Mouse (Mus musculus) ES-E14 (cell line): ENCODE measurements around the gene Wdr60. TPM values are rescaled to one million over a fixed set of nuclear protein-coding genes. Genes with fewer than 3 reads are reported as not detected.
"Not testable (repeated sequence)": the region's sequence is repeated elsewhere in the genome, so short reads cannot be mapped to it uniquely, and the experiment has no call there.

Experiments
- DNase-seq: peaks from one replicate; pipeline ENCODE4 v3.0.0-alpha.2; 2013; ENCODE audit warnings: low read depth, low spot score
- H3K27ac ChIP-seq: 2 replicates; pipeline ENCODE4 v1.5.1; 2012; ENCODE audit warnings: low read depth, mild to moderate bottlenecking, low read length, moderate library complexity, mixed read lengths; ENCODE audit not compliant: poor library complexity, insufficient read depth, severe bottlenecking
- H3K36me3 ChIP-seq: 2 replicates; pipeline ENCODE4 v1.6.1; 2012; ENCODE audit warnings: mild to moderate bottlenecking, low read length, moderate library complexity, mixed read lengths; ENCODE audit not compliant: control insufficient read depth, poor library complexity, insufficient read depth, severe bottlenecking
- H3K4me1 ChIP-seq, 2 experiments: fragments of 150-350 bp in 1 of 2; sonication (generic) in 1 of 2; 2 replicates each; pipeline ENCODE4 v1.6.1; 2012; ENCODE audit warnings: low read length in 2 of 2, mild to moderate bottlenecking in 1 of 2, mixed read lengths in 1 of 2; ENCODE audit not compliant: control insufficient read depth in 2 of 2, insufficient read depth in 2 of 2, poor library complexity in 1 of 2
- H3K4me3 ChIP-seq, 2 experiments: fragments of 150-350 bp in 1 of 2; sonication (generic) in 1 of 2; 2 replicates each; pipeline ENCODE4 v1.5.1; 2012; ENCODE audit warnings: low read length in 2 of 2, low read depth in 1 of 2, mild to moderate bottlenecking in 1 of 2, mixed read lengths in 1 of 2; ENCODE audit not compliant: insufficient read depth in 1 of 2, poor library complexity in 1 of 2, severe bottlenecking in 1 of 2
- H3K9ac ChIP-seq: 2 replicates; pipeline ENCODE4 v1.6.1; 2012; ENCODE audit warnings: low read depth, mild to moderate bottlenecking, low read length, mixed read lengths; ENCODE audit not compliant: poor library complexity, insufficient read depth, severe bottlenecking
- H3K9me3 ChIP-seq: fragments of 150-350 bp; sonication (generic); 2 replicates; pipeline ENCODE4 v1.6.1; 2012; ENCODE audit warnings: low read depth, mild to moderate bottlenecking, low read length; ENCODE audit not compliant: control insufficient read depth, insufficient read depth
- CHD2 ChIP-seq: IDR thresholded peaks from 2 replicates; pipeline ENCODE4 v1.6.1; 2014; ENCODE audit warnings: mild to moderate bottlenecking, low read depth, low read length, inconsistent platforms
- HCFC1 ChIP-seq: IDR thresholded peaks from 2 replicates; pipeline ENCODE4 v1.6.1; 2012; ENCODE audit warnings: low read length, inconsistent platforms, borderline replicate concordance; ENCODE audit not compliant: insufficient read depth
- MAFK ChIP-seq: IDR thresholded peaks from 2 replicates; pipeline ENCODE4 v1.6.1; 2014; ENCODE audit warnings: mild to moderate bottlenecking, low read depth, low read length, inconsistent platforms; ENCODE audit not compliant: insufficient read depth
- ZC3H11A ChIP-seq: IDR thresholded peaks from 2 replicates; pipeline ENCODE4 v1.6.1; 2012; ENCODE audit warnings: low read depth, mild to moderate bottlenecking, inconsistent platforms, low read length, borderline replicate concordance
- ZNF384 ChIP-seq: IDR thresholded peaks from 2 replicates; pipeline ENCODE4 v1.6.1; 2012; ENCODE audit warnings: low read depth, low read length, inconsistent platforms
- in situ Hi-C, 2 experiments: fragments of 600-800 bp; cut with MboI; formaldehyde crosslinking; loops; one replicate each; pipeline ENCODE4 v1.15.1; 2025; ENCODE audit warnings: low sequenced_read_pairs in 2 of 2, inconsistent platforms in 1 of 2; ENCODE audit not compliant: unreplicated experiment in 2 of 2
- total RNA-seq: library from RNA; depleted of rRNA; stranded (reverse); fragments of 300-350 nt; gene quantifications from 2 replicates; pipeline ENCODE4 v1.2.3, GENCODE M21; 2012

Wdr60 gene
- total RNA-seq, 1 experiment = 5.6 TPM

DNA sequence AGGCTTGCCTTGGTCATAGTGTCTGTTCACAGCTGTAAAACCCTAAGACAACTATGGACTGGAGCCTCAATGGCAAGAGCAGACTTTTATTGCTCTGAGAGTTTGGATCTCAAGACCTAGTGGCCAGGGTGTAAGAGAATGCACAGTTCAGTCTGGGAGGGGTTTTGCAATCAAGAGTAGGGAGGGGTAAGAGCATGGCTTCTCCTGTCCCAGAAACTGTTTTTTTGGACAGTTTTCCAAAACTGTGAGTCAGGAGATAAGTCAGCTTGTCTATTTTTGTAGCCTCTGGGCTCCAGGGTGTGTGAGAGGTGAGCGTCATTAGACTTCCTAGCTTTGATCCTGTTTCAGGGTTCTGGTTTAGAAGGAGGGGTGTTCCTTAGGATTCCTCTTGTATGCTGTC lies 15.7 kb upstream of the Wdr60 start:
- Histone ChIP-seq H3K9ac (no peak overlapping the region), H3K9me3 (no peaks in the 10 kb centered on the region), H3K4me3 (no peak overlapping the region), H3K36me3 (no peaks in the 10 kb centered on the region), H3K27ac (no peak overlapping the region), H3K4me1 (no peaks in the 10 kb centered on the region; a peak in 1 of 4 replicates)
- in situ Hi-C loops = no loop called here
- DNase-seq = no peak
- TF ChIP-seq ZNF384 (no peak), ZC3H11A (no peak), MAFK (no peak), CHD2 (no peak), HCFC1 (no peak)

DNA sequence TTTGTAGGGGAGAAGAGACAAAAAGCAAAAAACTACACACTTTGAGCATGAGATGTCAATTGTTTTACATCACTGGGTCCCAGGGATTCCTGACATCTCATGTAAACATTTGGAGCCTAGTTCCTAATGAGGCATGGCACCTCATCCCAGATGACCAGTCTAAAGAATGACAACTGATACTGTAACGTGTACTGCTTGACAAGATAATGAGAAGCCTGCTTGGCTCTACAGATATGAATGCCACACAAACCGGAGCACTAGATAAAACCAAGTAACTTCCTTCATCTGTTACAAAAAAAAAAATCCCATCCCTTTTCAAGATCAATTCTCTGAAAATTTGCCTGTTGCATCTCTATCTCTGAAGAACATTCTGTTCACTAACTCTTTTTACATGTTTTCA lies 14.1 kb upstream of the Wdr60 start:
- Histone ChIP-seq H3K9me3 (no peaks in the 10 kb centered on the region), H3K27ac (no peak overlapping the region), H3K4me3 (no peak overlapping the region), H3K9ac (no peak overlapping the region), H3K36me3 (no peaks in the 10 kb centered on the region), H3K4me1 (no peaks in the 10 kb centered on the region; a peak in 1 of 4 replicates)
- TF ChIP-seq HCFC1 = no peak
- in situ Hi-C loops = no loop called here
- no peak for DNase-seq

DNA sequence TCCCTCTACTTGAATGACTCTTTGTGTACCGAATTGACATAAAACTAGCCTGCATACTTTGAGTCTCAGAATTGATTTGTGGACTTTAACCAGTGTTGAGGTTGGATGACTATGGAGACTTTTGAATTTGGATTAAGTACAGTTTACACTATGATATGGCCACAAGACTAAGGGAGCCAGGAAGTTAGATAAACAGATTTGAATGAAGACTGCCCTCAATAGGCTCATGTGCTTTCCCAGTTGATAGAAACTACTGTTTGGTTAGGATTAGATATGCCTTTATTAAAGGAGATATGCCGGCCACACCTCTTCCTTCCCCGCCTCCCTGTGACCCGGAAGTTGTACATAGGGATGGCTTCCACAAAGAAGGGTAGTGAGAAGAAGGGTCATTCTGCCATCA lies 12.8 kb upstream of the Wdr60 start:
- Histone ChIP-seq H3K9ac (no peak overlapping the region), H3K9me3 (no peaks in the 10 kb centered on the region), H3K27ac (no peak overlapping the region), H3K4me1 (no peaks in the 10 kb centered on the region; a peak in 1 of 4 replicates), H3K4me3 (no peak overlapping the region), H3K36me3 (no peaks in the 10 kb centered on the region)
- DNase-seq = no peak
- no peak for TF ChIP-seq ZNF384
- TF ChIP-seq MAFK = no peak
- no peak for TF ChIP-seq HCFC1
- TF ChIP-seq CHD2 = no peak
- TF ChIP-seq ZC3H11A = no peak
- in situ Hi-C loops = no loop called here

DNA sequence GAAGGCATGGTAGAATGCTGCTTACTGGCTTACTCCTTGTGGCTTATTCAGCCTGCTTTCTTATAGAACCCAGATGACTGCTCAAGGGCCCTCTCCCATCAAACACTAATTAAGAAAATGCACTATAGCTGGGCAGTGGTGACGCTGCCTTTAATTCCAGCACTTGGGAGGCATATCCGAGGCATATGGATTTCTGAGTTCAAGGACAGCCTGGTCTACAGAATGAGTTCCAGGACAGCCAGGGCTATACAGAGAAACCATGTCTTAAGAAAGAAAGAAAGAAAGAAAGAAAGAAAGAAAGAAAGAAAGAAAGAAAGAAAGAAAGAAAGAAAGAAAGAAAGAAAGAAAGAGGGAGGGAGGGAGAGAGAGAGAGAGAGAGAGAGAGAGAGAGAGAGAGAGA lies 12.3 kb upstream of the Wdr60 start, which contains the start of gene Gm11027:
Gene Gm11027 (plus strand): TSS at position 301 of the 400 bp plus-strand sequence.
- in situ Hi-C loops, H3K36me3 ChIP-seq, H3K9ac ChIP-seq, H3K4me3 ChIP-seq, H3K27ac ChIP-seq, H3K9me3 ChIP-seq, H3K4me1 ChIP-seq, DNase-seq: not testable (repeated sequence)

DNA sequence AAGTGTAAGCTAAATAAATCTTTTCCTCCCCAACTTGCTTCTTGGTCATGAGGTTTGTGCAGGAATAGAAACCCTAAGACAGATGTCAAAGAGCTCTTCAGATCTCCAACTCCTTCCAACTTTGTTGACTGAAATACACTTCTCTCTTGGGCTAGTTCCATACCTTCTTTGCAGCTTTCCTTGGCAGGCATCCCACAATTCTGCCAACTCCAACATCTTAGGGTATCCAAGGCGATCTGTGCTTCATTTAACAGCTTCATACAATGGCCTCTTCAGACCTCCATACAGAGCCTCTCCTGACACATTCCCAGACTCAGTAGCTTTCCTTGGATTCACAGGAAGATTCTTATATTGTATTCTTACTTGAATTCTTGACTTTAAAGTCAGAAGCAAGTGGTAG lies 10.9 kb upstream of the Wdr60 start:
- no peak for DNase-seq
- in situ Hi-C loops = no loop called here
- Histone ChIP-seq H3K27ac (no peak overlapping the region), H3K9me3 (no peaks in the 10 kb centered on the region), H3K9ac (no peak overlapping the region), H3K4me1 (no peaks in the 10 kb centered on the region), H3K36me3 (no peaks in the 10 kb centered on the region), H3K4me3 (no peak overlapping the region)
- TF ChIP-seq HCFC1 (no peak), CHD2 (no peak), ZNF384 (no peak), MAFK (no peak), ZC3H11A (no peak)
